Mouse (Mus musculus) bone marrow macrophage, adult 2 months (primary cell): ENCODE measurements around the gene Nyap2. TPM values are rescaled to one million over a fixed set of nuclear protein-coding genes. Genes with fewer than 3 reads are reported as not detected.

Experiments used
- H3K27ac ChIP-seq: 2 replicates; pipeline ENCODE4 v1.5.1; 2012; ENCODE audit warnings: low read depth, low read length; ENCODE audit not compliant: insufficient read depth
- H3K4me1 ChIP-seq: 2 replicates; pipeline ENCODE4 v1.6.1; 2012; ENCODE audit warnings: low read length; ENCODE audit not compliant: control insufficient read depth, insufficient read depth
- H3K4me3 ChIP-seq: 2 replicates; pipeline ENCODE4 v1.5.1; 2012; ENCODE audit warnings: mild to moderate bottlenecking, low read length, moderate library complexity; ENCODE audit not compliant: insufficient read depth
- CTCF ChIP-seq: IDR thresholded peaks from 2 replicates; pipeline ENCODE4 v1.5.1; 2012; ENCODE audit warnings: low read depth, mild to moderate bottlenecking, low read length, moderate library complexity
- POLR2A ChIP-seq: IDR thresholded peaks from 2 replicates; pipeline ENCODE4 v1.6.1; 2012; ENCODE audit warnings: mild to moderate bottlenecking, low read depth, low read length, borderline replicate concordance
- polyA plus RNA-seq: library from polyadenylated mRNA; stranded (reverse); fragments of >200 nt; gene quantifications from 2 replicates; pipeline ENCODE4 v1.2.4, GENCODE M21; 2012; ENCODE audit not compliant: missing spikeins, insufficient read depth, insufficient read length

The Nyap2 gene
- polyA plus RNA-seq, 1 experiment = not detected

- no peak overlapping the region for H3K4me3 ChIP-seq
- no peak overlapping the region for H3K27ac ChIP-seq
- no peak for TF ChIP-seq CTCF
- TF ChIP-seq POLR2A = no peak
- no peaks in the 10 kb centered on the region for H3K4me1 ChIP-seq
These were observed 240.3 kb downstream of the Nyap2 start for GRCm38 (mm10) chr1:81316995-81317413.

- TF ChIP-seq POLR2A (no peak), CTCF (no peak)
- Histone ChIP-seq H3K4me3 (no peak overlapping the region), H3K27ac (no peak overlapping the region), H3K4me1 (no peaks in the 10 kb centered on the region)
These were observed 311.0 kb downstream of the Nyap2 start for GRCm38 (mm10) chr1:81387722-81388121.
